Mouse (Mus musculus) neural tube, embryonic 15.5 days (tissue): ENCODE results near the gene Cnot11. TPM values are rescaled to one million over a fixed set of nuclear protein-coding genes. Genes with fewer than 3 reads are reported as not detected.

Experiments
- ATAC-seq: fragments of 200-750 bp; cut with Nextera tagmentation; 2 replicates; pipeline ENCODE4 v1.8.0; 2017; ENCODE audit warnings: mild to moderate bottlenecking, moderate TSS enrichment, moderate library complexity; ENCODE audit not compliant: low FRiP score
- H3K27ac ChIP-seq: fragments of 300-500 bp; sonication (generic); replicated peaks from 2 replicates; pipeline ENCODE4 v1.5.1; 2015; ENCODE audit warnings: mild to moderate bottlenecking, inconsistent platforms
- H3K27me3 ChIP-seq: fragments of 300-500 bp; sonication (generic); replicated peaks from 2 replicates; pipeline ENCODE4 v1.6.1; 2015; ENCODE audit warnings: inconsistent platforms
- H3K36me3 ChIP-seq: fragments of 300-500 bp; sonication (generic); 2 replicates; pipeline ENCODE4 v1.6.1; 2015; ENCODE audit warnings: inconsistent platforms
- H3K4me1 ChIP-seq: fragments of 300-500 bp; sonication (generic); 2 replicates; pipeline ENCODE4 v1.6.1; 2015; ENCODE audit warnings: inconsistent platforms
- H3K4me2 ChIP-seq: fragments of 300-500 bp; sonication (generic); 2 replicates; pipeline ENCODE4 v1.6.1; 2015; ENCODE audit warnings: inconsistent platforms, mild to moderate bottlenecking, moderate library complexity
- H3K4me3 ChIP-seq: fragments of 300-500 bp; sonication (generic); replicated peaks from 2 replicates; pipeline ENCODE4 v1.5.1; 2015; ENCODE audit warnings: mild to moderate bottlenecking, inconsistent platforms
- H3K9ac ChIP-seq: fragments of 300-500 bp; sonication (generic); replicated peaks from 2 replicates; pipeline ENCODE4 v1.6.1; 2015; ENCODE audit warnings: mild to moderate bottlenecking, inconsistent platforms
- H3K9me3 ChIP-seq: fragments of 300-500 bp; sonication (generic); replicated peaks from 2 replicates; pipeline ENCODE4 v1.6.1; 2016; ENCODE audit warnings: inconsistent platforms
- WGBS: fragments of 180-500 bp; shearing (Covaris S2); methylation state at CpG from one replicate; pipeline ENCODE4 v1.1.7; 2015; ENCODE audit warnings: mixed read lengths; 5-methylcytosine and 5-hydroxymethylcytosine counted together
- polyA plus RNA-seq: library from polyadenylated mRNA; unstranded; fragments of >200 nt; fragmentation: Nextera tagmentation; extraction: Ambion mirVana; gene quantifications from 2 replicates; pipeline ENCODE4 v1.2.1, GENCODE M21; 2015

Gene Cnot11
- polyA plus RNA-seq: 15.2 and 16.7 TPM in 2 replicates

GRCm38 (mm10) chr1:39534831-39535230 lies at the start of gene Cnot11:
Gene Cnot11, plus strand, starts transcription at chr1:39534992.
- Histone ChIP-seq H3K4me1 (peaks cover 28% of the 10 kb centered on the region), H3K9me3 (no peaks in the 10 kb centered on the region), H3K36me3 (peaks cover 20% of the 10 kb centered on the region), H3K27me3 (no peaks in the 10 kb centered on the region), H3K9ac (peak within 1 kb of the TSS; percentile 98), H3K4me2 (peak within 1 kb of the TSS; percentile 82), H3K4me3 (peak within 1 kb of the TSS; percentile 98), H3K27ac (peak within 1 kb of the TSS; percentile 93)
- 32% methylated on average over 13 of the region's 13 CpGs for WGBS
- ATAC-seq: no peak

GRCm38 (mm10) chr1:39487370-39487769 lies 47.4 kb upstream of the Cnot11 start:
- 78% methylated on average over 3 of the region's 3 CpGs for WGBS
- no peak overlapping the region for H3K4me2 ChIP-seq
- H3K9me3 ChIP-seq: no peaks in the 10 kb centered on the region
- no peak overlapping the region for H3K9ac ChIP-seq
- H3K27me3 ChIP-seq: no peaks in the 10 kb centered on the region
- ATAC-seq: no peak
- H3K4me1 ChIP-seq: peaks cover 1% of the 10 kb centered on the region; the same call in 1 of the 2 replicates
- H3K27ac ChIP-seq: no peak overlapping the region
- no peaks in the 10 kb centered on the region for H3K36me3 ChIP-seq
- no peak overlapping the region for H3K4me3 ChIP-seq

GRCm38 (mm10) chr1:39493165-39493564 lies 41.6 kb upstream of the Cnot11 start:
- Histone ChIP-seq H3K9ac (no peak overlapping the region), H3K4me3 (no peak overlapping the region), H3K36me3 (0 out of 2 replicates have a peak, but pooled peaks cover 2% of the 10 kb centered on the region), H3K27ac (no peak overlapping the region), H3K9me3 (no peaks in the 10 kb centered on the region), H3K4me2 (no peak overlapping the region), H3K4me1 (no peaks in the 10 kb centered on the region), H3K27me3 (no peaks in the 10 kb centered on the region)
- no peak for ATAC-seq
- 87% methylated on average over 5 of the region's 5 CpGs for WGBS

GRCm38 (mm10) chr1:39493664-39494063 lies 41.1 kb upstream of the Cnot11 start:
- H3K9ac ChIP-seq: no peak overlapping the region
- no peak overlapping the region for H3K4me2 ChIP-seq
- no peaks in the 10 kb centered on the region for H3K4me1 ChIP-seq
- H3K27me3 ChIP-seq: no peaks in the 10 kb centered on the region
- H3K9me3 ChIP-seq: no peaks in the 10 kb centered on the region
- no peak for ATAC-seq
- 0 out of 2 replicates have a peak, but pooled peaks cover 2% of the 10 kb centered on the region for H3K36me3 ChIP-seq
- no peak overlapping the region for H3K27ac ChIP-seq
- no peak overlapping the region for H3K4me3 ChIP-seq
- WGBS: 88% methylated on average over 3 of the region's 3 CpGs

- Histone ChIP-seq H3K36me3 (0 out of 2 replicates have a peak, but pooled peaks cover 2% of the 10 kb centered on the region), H3K4me2 (no peak overlapping the region), H3K27ac (no peak overlapping the region), H3K4me1 (no peaks in the 10 kb centered on the region), H3K9ac (no peak overlapping the region), H3K4me3 (no peak overlapping the region), H3K27me3 (no peaks in the 10 kb centered on the region), H3K9me3 (no peaks in the 10 kb centered on the region)
- 93% methylated on average over 4 of the region's 4 CpGs for WGBS
- ATAC-seq: no peak
Observed at GRCm38 (mm10) chr1:39496995-39497394, 37.8 kb upstream of the Cnot11 start.

- Histone ChIP-seq H3K9ac (no peak overlapping the region), H3K27ac (no peak overlapping the region), H3K9me3 (no peaks in the 10 kb centered on the region), H3K4me2 (no peak overlapping the region), H3K36me3 (0 out of 2 replicates have a peak, but pooled peaks cover 2% of the 10 kb centered on the region), H3K27me3 (no peaks in the 10 kb centered on the region), H3K4me1 (no peaks in the 10 kb centered on the region), H3K4me3 (no peak overlapping the region)
- WGBS: 93% methylated on average over 11 of the region's 11 CpGs
- no peak for ATAC-seq
Observed at GRCm38 (mm10) chr1:39497748-39498147, 37.0 kb upstream of the Cnot11 start.

- no peaks in the 10 kb centered on the region for H3K4me1 ChIP-seq
- no peaks in the 10 kb centered on the region for H3K9me3 ChIP-seq
- H3K9ac ChIP-seq: no peak overlapping the region
- no peak for ATAC-seq
- 94% methylated on average over 2 of the region's 2 CpGs for WGBS
- no peak overlapping the region for H3K27ac ChIP-seq
- no peaks in the 10 kb centered on the region for H3K27me3 ChIP-seq
- H3K36me3 ChIP-seq: 0 out of 2 replicates have a peak, but pooled peaks cover 2% of the 10 kb centered on the region
- H3K4me2 ChIP-seq: no peak overlapping the region
- no peak overlapping the region for H3K4me3 ChIP-seq
Observed at GRCm38 (mm10) chr1:39499485-39499941, 35.3 kb upstream of the Cnot11 start.

GRCm38 (mm10) chr1:39502817-39503633 lies 31.8 kb upstream of the Cnot11 start:
- Histone ChIP-seq H3K9me3 (no peaks in the 10 kb centered on the region), H3K27ac (no peak overlapping the region), H3K27me3 (no peaks in the 10 kb centered on the region), H3K4me3 (no peak overlapping the region), H3K36me3 (no peaks in the 10 kb centered on the region), H3K4me1 (no peaks in the 10 kb centered on the region), H3K4me2 (no peak overlapping the region), H3K9ac (no peak overlapping the region)
- ATAC-seq: no peak
- WGBS: 82% methylated on average over 17 of the region's 17 CpGs

GRCm38 (mm10) chr1:39504261-39504660 lies 30.5 kb upstream of the Cnot11 start:
- Histone ChIP-seq H3K27me3 (no peaks in the 10 kb centered on the region), H3K4me3 (no peak overlapping the region), H3K9ac (no peak overlapping the region), H3K4me2 (no peak overlapping the region), H3K27ac (no peak overlapping the region), H3K36me3 (no peaks in the 10 kb centered on the region), H3K9me3 (no peaks in the 10 kb centered on the region), H3K4me1 (no peaks in the 10 kb centered on the region)
- ATAC-seq: no peak
- 17% methylated on average over 1 of the region's 1 CpGs for WGBS

- WGBS: 85% methylated on average over 9 of the region's 9 CpGs
- Histone ChIP-seq H3K9me3 (no peaks in the 10 kb centered on the region), H3K36me3 (no peaks in the 10 kb centered on the region), H3K4me2 (no peak overlapping the region), H3K4me3 (no peak overlapping the region), H3K27ac (no peak overlapping the region), H3K4me1 (no peaks in the 10 kb centered on the region), H3K9ac (no peak overlapping the region), H3K27me3 (no peaks in the 10 kb centered on the region)
- ATAC-seq: no peak
Observed at GRCm38 (mm10) chr1:39505600-39505999, 29.2 kb upstream of the Cnot11 start.

- no peak overlapping the region for H3K27ac ChIP-seq
- 81% methylated on average over 8 of the region's 8 CpGs for WGBS
- no peaks in the 10 kb centered on the region for H3K27me3 ChIP-seq
- no peak for ATAC-seq
- H3K4me1 ChIP-seq: peaks cover 6% of the 10 kb centered on the region; the same call in 1 of the 2 replicates
- H3K9me3 ChIP-seq: no peaks in the 10 kb centered on the region
- no peaks in the 10 kb centered on the region for H3K36me3 ChIP-seq
- no peak overlapping the region for H3K4me3 ChIP-seq
- no peak overlapping the region for H3K4me2 ChIP-seq
- H3K9ac ChIP-seq: no peak overlapping the region
Observed at GRCm38 (mm10) chr1:39511775-39512174, 23.0 kb upstream of the Cnot11 start.

GRCm38 (mm10) chr1:39512183-39512582 lies 22.6 kb upstream of the Cnot11 start:
- ATAC-seq: no peak
- no peaks in the 10 kb centered on the region for H3K36me3 ChIP-seq
- no peak overlapping the region for H3K9ac ChIP-seq
- 69% methylated on average over 1 of the region's 1 CpGs for WGBS
- no peak overlapping the region for H3K4me2 ChIP-seq
- no peaks in the 10 kb centered on the region for H3K9me3 ChIP-seq
- peaks cover 6% of the 10 kb centered on the region; the same call in 1 of the 2 replicates for H3K4me1 ChIP-seq
- no peaks in the 10 kb centered on the region for H3K27me3 ChIP-seq
- no peak overlapping the region for H3K4me3 ChIP-seq
- no peak overlapping the region for H3K27ac ChIP-seq
